Mouse (Mus musculus) adrenal gland, adult 18-20 months (tissue): ENCODE results near the gene Robo2. TPM values are rescaled to one million over a fixed set of nuclear protein-coding genes. Genes with fewer than 3 reads are reported as not detected.
"Not testable (repeated sequence)": the region's sequence is repeated elsewhere in the genome, so short reads cannot be mapped to it uniquely, and the experiment has no call there.

ENCODE experiments used
- DNase-seq, 2 experiments: peaks; one replicate each; pipeline ENCODE4 v3.0.0; 2021 to 2022; ENCODE audit warnings: low spot score in 2 of 2
- total RNA-seq, 2 experiments: library from RNA; stranded (reverse); gene quantifications; 1 replicate in 1 of 2; 2 replicates in 1 of 2; pipeline ENCODE4 v1.2.3; 2021

Robo2 gene
- total RNA-seq, 2 experiments from 2014 or later, result 3.8 to 4.1 TPM

GRCm38 (mm10) chr16:74089951-74090350 is 321.7 kb downstream of the Robo2 start:
- no peak for DNase-seq

GRCm38 (mm10) chr16:74084188-74084587 is 327.4 kb downstream of the Robo2 start:
- DNase-seq, result no peak

DNA sequence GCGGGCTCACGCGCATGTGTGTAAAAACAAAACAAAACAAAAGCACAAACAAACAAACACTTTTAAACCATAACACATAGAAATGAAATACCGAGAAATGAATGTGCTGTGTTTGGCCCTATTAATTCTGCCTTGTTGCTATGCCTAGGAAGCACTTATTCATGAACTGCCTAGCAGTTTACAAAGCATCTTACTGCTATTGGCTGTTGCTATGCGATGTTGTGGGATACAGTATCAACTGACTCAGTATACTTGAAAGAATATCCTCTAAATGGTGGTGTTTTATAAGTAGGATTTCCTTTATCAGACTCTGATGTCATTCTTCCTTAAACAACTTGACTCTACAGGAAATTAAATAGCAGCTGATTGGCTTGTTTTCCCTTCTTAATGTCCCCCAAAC is 339.0 kb downstream of the Robo2 start:
- no peak for DNase-seq

GRCm38 (mm10) chr16:74070628-74071027 is 341.0 kb downstream of the Robo2 start:
- no peak for DNase-seq

- DNase-seq, result no peak
These were observed 345.7 kb downstream of the Robo2 start for GRCm38 (mm10) chr16:74065958-74066357.

- DNase-seq, result no peak
These were observed 349.7 kb downstream of the Robo2 start for GRCm38 (mm10) chr16:74061951-74062350.

GRCm38 (mm10) chr16:74061479-74061878 is 350.1 kb downstream of the Robo2 start:
- no peak for DNase-seq

DNA sequence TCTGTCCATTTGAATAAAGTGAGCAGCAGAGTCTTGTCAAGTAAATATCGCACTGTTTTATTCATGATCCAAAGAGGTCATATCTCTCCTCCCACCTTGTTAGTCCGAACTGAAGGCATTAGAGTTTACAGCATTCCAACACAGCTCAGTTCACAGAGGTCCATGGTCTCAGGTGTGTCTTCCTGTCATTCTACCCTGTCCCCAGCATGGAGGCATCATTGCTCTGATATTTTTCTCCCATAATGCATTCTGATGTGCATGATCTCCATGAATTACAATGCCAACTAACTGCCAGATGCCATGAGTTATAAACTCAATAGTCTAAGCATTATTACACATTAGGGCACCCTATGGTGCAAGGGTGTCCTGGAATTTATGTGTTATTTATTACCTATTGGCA is 354.7 kb downstream of the Robo2 start:
- no peak for DNase-seq

DNA sequence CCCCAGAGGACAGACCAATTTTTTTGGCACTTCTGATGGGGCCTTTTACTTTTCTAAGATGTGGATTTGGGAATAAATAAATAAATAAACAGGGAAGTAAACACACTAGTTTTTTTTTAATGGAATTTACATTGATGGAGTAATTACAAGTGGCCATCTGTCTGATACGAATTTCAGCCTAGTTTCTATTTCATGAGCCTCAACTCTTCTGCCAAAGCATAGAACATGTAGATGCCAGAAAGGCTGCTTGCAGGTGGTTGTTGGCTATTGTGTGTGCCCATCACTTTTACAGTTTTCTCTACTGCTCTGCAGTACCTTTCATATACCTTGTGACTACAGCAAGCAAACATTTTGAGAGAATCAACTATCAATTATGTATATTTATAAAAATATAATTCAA is 355.4 kb downstream of the Robo2 start:
- no peak for DNase-seq

DNA sequence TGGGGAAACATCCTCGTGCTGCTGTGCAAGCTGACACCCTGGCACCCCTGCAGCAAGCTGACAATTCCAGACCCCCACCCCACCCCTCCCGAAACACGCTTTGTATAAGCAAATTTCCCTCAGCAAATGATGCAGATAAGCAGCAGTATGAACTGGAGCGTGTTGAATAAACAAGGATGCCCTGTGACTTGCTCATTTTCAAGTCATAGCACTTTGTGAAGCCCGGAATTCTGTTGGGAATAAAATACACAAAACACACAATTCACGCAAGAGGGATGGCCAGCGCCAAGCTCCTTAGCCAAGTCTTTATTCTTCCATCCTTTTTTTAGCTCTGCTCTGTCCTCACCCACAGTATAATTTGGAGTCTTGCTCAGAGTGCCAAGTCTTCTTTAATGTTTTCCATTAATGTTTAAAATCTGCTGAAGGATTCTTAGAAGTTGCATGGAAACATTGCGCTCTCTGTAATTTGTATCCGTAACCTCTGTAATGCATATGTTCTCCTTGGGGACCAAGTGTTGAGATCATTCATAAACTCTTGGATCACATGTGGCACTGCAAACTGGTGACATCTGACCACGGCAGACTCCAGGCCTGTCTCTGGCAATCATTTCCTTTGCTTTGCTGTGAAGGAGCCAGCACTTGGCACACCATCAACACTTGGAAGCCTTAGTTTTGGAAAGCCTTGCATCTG is 356.4 kb downstream of the Robo2 start:
- DNase-seq, result peak in 1 of 2 experiments; percentile 21

GRCm38 (mm10) chr16:74049467-74049866 is 362.2 kb downstream of the Robo2 start:
- no peak for DNase-seq

DNA sequence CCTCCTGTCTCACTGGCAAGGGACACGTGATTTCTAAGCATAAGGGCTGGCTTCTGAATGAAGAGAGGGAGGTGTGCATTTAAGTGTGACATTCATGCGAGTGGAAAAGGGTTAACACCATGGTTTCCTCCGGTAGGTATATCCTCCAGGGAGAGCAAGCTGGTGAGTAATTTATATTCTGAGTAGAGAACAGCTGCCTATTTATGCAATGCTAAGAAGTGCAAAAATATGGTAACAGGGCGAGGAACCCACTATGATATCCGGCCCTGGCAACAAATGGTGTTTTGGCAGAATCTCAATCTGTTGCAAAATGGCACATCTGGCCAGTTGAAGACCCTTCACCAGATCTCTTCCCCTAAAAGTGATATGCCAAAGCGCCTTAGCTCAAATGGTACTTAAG is 362.6 kb downstream of the Robo2 start:
- no peak for DNase-seq

- DNase-seq, result no peak
These were observed 364.4 kb downstream of the Robo2 start for GRCm38 (mm10) chr16:74047232-74047631.

DNA sequence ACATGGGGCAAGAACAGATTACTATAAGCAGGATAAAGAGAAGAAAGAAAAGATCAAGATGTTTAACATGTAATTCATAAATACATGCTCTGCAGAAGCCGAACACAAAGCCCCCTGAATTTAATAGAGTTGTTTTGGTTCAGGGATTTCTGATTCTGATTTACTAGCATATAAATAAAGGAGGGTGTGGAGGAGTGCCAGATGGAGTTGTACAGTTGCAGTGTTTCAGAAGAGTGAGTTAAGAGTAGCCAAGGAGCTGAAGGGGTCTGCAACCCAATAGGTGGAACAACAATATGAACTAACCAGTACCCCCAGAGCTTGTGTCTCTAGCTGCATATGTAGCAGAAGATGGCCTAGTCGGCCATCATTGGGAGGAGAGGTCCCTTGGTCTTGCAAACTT is 370.8 kb downstream of the Robo2 start:
- not testable (repeated sequence) for DNase-seq

DNA sequence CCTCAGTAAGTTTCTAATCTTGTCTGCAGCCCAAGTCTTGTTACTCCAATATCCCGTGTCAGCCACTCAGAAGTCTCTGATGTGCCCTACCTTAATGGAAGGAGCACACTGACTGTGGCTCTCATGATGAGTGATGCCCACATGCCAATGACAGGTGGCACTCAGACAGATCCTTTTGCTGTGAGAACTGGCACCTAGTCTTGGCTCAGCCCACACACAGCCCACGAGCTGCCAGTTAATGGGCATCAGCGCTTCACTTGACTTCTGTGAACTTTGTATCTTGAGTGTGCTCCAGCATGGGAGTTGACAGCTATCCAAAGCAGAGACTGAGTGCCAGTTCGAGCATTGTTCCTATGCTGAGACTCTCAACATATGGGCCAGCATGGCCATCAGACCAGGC is 383.8 kb downstream of the Robo2 start:
- no peak for DNase-seq

DNA sequence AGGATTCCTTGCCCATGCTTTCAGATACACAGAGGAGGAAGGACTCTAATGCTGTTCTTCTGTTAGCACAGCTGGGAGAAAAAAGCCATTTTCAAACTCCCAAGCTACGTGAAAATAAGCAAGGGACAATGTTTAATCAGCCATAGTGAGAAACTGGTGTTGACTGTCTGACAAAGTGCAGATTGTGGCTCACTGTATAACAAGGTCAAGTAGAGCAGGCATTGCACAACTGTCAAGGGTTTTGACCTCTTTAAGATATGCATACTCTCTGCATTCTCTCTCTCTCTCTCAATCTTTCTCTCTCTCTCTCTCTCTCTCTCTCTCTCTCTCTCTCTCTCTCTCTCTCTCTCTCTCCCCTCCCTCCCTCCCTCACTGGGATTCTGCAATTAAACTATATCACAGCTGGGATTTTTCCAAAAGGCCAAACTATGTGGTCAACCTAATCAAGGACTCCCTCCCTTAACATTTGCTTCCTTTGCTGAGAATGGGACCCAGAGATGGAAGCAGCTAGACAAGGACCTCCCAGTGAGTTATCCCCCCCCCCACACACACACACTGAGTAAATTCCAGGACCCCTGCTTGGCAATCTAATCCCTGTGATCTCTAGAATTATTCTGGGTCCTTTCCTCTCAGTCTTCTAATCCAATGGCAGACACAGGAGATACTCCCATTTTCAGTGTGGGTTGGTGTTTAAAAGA is 389.2 kb downstream of the Robo2 start:
- DNase-seq, result no peak

DNA sequence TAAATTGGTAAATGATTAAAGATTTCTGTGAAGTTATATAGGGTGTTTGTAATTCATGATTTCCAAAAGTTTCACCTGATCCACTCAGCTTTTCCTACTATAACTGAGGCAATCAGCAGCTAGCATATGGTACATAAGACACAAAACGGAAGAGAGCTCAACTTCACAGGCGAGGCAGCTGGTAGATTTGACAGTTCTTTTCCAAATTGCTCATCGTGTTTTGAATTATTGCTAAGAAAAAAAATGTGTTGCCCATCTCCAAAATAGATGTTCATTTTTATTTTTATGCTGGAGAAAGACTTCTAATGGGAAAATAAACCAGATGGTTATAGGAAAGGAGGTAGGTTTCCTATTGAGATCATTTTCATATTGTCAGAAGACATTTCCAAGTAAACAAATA is 405.9 kb downstream of the Robo2 start:
- no peak for DNase-seq

- no peak for DNase-seq
These were observed 410.3 kb downstream of the Robo2 start for GRCm38 (mm10) chr16:74001331-74001730.

DNA sequence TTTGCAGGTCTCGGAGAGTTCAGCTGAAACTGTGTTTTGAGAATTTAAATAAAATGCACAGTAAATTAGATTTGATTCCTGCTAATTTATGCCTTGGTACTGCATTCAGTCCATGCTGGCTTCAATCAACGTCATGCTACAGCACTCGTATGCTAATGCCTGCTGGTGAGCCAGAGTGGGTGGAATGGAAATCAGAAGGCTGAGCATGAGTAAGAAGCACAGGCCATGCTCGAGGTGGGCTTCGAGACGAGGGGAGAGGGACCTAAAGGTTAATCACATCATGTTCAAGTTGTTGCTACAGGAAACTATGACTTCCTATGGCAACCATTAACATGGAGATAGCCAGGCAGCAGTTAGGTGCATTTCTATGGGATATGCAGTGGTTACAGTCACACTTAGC is 420.4 kb downstream of the Robo2 start:
- no peak for DNase-seq

DNA sequence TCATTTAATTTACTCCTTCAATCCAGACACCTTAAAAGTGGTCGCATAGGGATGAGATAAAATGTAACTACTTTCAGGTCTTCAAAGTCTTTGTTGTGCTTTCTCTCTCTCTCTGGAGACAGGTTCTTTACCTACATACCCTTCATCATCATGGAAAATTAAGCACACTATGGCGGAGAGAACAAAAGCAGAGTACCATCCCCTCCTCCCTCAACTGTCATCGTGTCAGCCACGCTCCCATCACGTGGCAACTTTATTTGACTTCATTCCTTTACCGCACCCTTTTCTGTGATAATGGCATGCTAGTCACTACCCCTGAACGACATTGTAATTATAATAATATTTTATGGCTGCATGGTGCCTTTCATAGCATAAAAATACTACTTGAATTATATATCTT is 442.1 kb downstream of the Robo2 start:
- DNase-seq, result no peak

DNA sequence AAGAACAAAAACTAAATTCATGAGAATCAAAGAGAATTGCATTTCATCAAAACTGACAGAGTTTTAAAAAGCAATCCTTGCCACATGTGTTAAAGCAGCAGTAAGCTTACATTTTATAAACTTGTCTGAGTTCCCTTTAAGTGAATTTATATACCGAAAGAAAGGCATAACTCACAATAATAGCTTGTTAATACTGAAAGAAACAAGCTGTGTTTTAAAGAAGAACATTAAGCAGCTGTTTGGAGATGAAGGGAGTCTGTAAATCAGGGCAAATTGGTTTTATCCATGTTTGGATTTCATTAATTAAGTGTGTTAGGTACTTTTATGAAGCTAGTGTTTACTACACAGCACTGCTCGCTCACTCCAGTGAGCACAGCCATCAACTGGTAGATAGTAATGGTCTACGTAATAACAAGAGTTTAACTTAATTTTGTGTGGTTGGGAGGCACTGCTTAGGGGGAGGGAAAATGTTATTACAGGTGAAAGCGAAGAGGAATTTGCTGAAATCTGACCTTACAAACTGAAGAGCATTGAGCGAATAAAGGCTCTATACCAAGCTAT is 447.2 kb downstream of the Robo2 start:
- DNase-seq, result no peak

GRCm38 (mm10) chr16:73959479-73959970 is 452.1 kb downstream of the Robo2 start:
- no peak for DNase-seq

DNA sequence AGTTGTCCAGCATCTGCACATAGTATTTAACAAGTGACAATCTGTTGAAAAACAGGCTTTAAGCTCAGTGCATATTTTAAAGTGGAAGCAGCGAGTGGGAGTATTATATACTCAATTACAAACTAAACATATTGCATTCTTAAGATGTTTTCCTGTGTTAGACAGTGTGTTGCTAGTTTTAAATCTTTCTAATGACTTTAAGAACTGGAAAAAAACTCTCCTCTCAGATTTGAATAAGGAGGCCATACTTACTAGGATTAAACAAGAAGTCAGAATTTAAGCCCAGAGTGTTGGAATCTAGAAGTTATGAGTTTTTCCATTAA is 453.1 kb downstream of the Robo2 start:
- no peak for DNase-seq
